Mouse (Mus musculus) embryonic fibroblast, embryonic 13.5 days (primary cell): ENCODE data around the gene Kalrn.

Source experiments
- CTCF ChIP-seq: IDR thresholded peaks from 2 replicates; pipeline ENCODE4 v1.5.1; 2011; ENCODE audit warnings: mild to moderate bottlenecking, control low read depth, low read length, moderate library complexity, borderline replicate concordance; ENCODE audit not compliant: insufficient read depth
- POLR2A ChIP-seq: IDR thresholded peaks from 2 replicates; pipeline ENCODE4 v1.6.1; 2011; ENCODE audit warnings: low read depth, mild to moderate bottlenecking, control low read depth, low read length, moderate library complexity

DNA sequence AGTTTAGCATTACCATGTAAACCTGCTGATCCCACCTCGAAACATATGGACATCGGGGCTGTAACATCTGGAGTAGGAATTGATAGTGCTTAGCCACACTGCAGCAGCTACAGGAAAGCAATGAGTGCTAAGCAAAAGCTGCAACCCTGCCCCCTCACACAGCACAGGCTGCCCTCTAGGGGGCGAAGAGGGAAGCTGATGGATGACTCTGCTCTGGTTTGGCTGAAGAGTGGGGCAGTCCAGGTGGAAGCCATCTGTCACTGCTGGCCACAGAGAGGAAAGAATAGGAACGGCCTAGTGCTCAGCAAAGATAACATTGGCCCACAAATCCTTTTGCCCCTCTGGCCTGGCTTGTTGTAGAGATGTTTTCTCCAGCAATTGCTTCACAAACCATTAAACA, 250.8 kb downstream of the Kalrn start:
- TF ChIP-seq CTCF (peak; percentile 75), POLR2A (no peak)
